Mouse (Mus musculus): Measurements from ENCODE around the gene Ell. TPM values are rescaled to one million over a fixed set of nuclear protein-coding genes. Genes with fewer than 3 reads are reported as not detected.

Ell gene
- polyA plus RNA-seq, 1 experiment = 16.1 TPM

DNA sequence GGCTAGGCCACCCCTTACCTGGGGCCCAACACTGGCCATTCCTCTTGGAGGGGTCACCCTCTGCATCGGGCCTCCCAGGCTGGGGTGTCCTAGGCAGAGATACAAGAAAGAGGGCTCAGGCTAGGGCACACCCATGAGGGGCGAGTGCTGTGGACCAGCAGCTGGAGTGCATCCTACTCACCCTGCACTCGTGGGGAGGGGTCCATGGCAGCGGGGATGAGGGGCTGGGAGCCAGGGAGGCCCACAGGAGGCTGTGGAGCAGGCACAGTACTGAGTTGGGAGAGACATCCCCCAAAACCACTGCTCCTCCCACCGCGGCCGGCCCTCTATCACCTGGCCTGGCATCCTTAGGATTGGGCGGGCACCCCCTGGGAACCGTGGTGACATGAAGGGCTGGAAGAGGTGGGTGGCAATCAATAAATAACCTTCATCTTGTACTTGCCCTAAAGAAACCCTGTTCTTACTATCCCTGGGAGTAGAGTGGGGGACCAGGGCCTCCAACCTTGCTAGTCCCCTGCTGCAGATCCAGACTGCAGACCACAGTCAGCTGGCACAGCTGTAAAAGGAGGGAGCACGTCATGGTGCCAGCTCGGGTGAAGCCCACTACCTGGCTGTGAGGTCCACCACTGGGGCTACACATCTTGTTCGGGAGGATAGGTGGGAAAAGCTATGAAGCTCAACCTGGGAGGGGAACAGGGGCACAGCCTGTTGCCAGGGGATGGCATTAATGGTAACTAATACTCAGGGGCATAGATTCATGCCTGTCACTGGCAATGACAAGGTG lies 60.4 kb downstream of the Ell start:
- no peak overlapping the region for H3K27ac ChIP-seq (ENCODE audit: insufficient read depth, low read length)
- peaks cover 5% of the 10 kb centered on the region; the same call in 1 of the 2 replicates for H3K4me1 ChIP-seq (ENCODE audit: control insufficient read depth, insufficient read depth, low read length)
- TF ChIP-seq POLR2A (IDR thresholded peaks at IDR 0.05; ENCODE audit: low read depth, low read length) (no peak), CTCF (IDR thresholded peaks at IDR 0.05; ENCODE audit: borderline replicate concordance, insufficient read depth, low read length) (no peak)
- no peak overlapping the region for H3K4me3 ChIP-seq (ENCODE audit: insufficient read depth, low read length)

DNA sequence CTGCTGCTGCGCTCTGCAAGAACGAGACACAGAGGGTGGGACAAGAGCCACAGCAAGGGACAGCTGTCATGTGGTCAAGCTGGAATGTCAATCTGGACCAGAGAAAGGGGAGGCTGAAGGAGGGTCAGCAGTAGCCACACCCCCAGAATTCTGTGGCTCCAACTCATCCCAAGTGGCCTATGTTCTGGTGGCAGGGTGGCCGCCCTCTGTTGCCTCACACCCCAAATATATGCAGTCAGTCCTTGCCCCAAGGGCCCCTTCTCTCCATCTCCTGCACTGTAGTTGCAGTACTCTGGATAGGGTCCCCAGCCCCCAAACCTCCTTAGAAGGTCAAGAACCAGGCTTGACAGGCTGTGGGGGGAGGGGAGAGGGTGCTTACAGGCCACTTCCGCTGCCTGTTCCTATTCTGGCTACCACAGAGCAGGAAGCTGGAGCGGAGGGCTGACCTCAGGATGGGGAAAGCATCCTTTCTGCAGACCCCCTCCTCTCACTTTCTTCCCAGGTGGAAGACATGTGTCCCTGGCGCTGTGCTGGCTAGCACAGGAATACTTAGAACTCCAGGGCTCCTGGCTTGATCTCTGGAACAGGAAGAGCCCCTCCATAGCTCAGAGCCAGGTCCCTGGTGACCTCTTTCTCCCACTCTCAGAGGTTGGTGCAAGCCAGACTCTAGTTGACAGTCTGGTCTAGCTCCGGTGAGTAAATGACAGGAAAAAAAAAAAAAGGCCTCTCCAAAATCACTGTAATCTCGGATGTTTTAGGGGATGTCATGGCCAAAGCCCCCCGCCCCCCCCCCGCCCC lies 61.4 kb downstream of the Ell start:
- Histone ChIP-seq H3K4me3 (ENCODE audit: insufficient read depth, low read length) (no peak overlapping the region), H3K27ac (ENCODE audit: insufficient read depth, low read length) (no peak overlapping the region), H3K4me1 (ENCODE audit: control insufficient read depth, insufficient read depth, low read length) (peaks cover 5% of the 10 kb centered on the region; the same call in 1 of the 2 replicates)
- TF ChIP-seq POLR2A (IDR thresholded peaks at IDR 0.05; ENCODE audit: low read depth, low read length) (no peak), CTCF (IDR thresholded peaks at IDR 0.05; ENCODE audit: borderline replicate concordance, insufficient read depth, low read length) (no peak)

DNA sequence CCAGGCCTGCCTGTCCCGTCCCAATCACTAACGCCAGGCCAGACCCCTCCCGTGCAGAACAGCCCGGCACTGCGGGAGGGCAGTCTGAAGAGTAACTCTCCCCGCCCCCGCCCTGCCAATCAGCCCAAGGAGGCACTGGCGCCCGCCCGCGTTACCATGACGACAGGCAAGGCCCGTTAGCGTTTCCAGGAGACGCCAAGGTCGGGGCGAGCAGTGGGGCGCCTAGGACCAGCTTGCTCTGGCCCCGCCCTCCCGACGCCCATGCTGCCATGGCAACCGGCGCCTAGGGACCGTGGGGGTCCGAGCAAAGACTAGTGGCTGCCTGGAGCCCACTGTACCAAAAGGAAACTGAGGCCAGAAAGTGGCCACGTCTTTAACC lies 62.0 kb downstream of the Ell start:
- Histone ChIP-seq H3K27ac (ENCODE audit: insufficient read depth, low read length) (no peak overlapping the region), H3K4me1 (ENCODE audit: control insufficient read depth, insufficient read depth, low read length) (peaks cover 5% of the 10 kb centered on the region; the same call in 1 of the 2 replicates), H3K4me3 (ENCODE audit: insufficient read depth, low read length) (no peak overlapping the region)
- TF ChIP-seq POLR2A (IDR thresholded peaks at IDR 0.05; ENCODE audit: low read depth, low read length) (no peak), CTCF (IDR thresholded peaks at IDR 0.05; ENCODE audit: borderline replicate concordance, insufficient read depth, low read length) (no peak)

DNA sequence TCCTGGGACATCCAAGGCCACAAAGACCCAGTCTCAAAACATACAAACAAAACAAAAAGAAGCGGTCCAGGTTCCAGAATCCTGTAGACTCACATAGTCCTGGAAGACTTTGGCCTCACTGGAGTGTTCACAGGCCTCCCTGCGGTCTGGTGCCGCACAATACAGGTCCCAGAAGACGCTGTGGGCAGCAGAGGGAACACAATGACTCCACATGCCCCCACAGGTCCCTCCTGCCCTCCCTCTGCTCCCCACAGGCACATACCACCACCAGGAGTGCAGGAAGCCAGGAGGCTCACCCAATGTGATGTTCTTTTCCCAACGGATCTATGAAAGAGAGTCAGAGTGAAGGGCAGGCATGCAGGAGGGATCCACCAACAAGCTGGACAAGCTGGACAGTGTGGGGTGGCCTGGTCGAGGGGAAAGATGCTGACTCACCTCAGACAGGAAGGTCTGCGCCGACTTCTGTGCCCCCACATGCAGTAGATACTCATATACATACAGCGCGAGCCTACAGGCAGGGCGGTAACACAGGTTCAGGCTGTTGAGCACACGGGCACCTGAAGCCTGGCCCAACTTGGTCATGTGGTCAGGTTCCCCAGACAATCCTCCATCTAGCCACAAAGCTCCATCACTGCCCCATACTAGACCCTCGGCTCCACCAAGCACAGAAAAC lies 63.0 kb downstream of the Ell start:
- Histone ChIP-seq H3K4me1 (ENCODE audit: control insufficient read depth, insufficient read depth, low read length) (peaks cover 5% of the 10 kb centered on the region; the same call in 1 of the 2 replicates), H3K4me3 (ENCODE audit: insufficient read depth, low read length) (no peak overlapping the region), H3K27ac (ENCODE audit: insufficient read depth, low read length) (no peak overlapping the region)
- TF ChIP-seq CTCF (IDR thresholded peaks at IDR 0.05; ENCODE audit: borderline replicate concordance, insufficient read depth, low read length) (no peak), POLR2A (IDR thresholded peaks at IDR 0.05; ENCODE audit: low read depth, low read length) (no peak)

DNA sequence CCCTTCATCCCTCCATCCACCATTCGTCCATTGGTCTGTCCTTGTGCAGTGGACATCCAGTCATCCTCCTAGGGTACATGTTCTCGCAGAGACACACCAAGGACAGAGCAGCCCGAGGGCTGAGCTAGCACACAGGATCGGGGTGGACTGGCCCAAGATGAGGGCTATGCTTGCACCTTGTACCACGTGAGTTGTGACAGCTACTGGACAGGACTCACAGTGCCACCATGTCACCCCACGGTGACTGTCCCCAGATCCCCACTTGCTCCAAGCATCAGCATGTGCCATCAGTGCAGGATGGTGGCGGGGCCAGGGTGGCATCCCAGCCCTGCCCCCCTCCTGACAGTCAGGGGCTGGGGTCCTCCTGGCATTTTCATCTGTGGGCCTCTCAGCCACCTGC lies 65.3 kb downstream of the Ell start:
- Histone ChIP-seq H3K4me3 (ENCODE audit: insufficient read depth, low read length) (no peak overlapping the region), H3K27ac (ENCODE audit: insufficient read depth, low read length) (no peak overlapping the region), H3K4me1 (ENCODE audit: control insufficient read depth, insufficient read depth, low read length) (peaks cover 8% of the 10 kb centered on the region)
- TF ChIP-seq POLR2A (IDR thresholded peaks at IDR 0.05; ENCODE audit: low read depth, low read length) = no peak

DNA sequence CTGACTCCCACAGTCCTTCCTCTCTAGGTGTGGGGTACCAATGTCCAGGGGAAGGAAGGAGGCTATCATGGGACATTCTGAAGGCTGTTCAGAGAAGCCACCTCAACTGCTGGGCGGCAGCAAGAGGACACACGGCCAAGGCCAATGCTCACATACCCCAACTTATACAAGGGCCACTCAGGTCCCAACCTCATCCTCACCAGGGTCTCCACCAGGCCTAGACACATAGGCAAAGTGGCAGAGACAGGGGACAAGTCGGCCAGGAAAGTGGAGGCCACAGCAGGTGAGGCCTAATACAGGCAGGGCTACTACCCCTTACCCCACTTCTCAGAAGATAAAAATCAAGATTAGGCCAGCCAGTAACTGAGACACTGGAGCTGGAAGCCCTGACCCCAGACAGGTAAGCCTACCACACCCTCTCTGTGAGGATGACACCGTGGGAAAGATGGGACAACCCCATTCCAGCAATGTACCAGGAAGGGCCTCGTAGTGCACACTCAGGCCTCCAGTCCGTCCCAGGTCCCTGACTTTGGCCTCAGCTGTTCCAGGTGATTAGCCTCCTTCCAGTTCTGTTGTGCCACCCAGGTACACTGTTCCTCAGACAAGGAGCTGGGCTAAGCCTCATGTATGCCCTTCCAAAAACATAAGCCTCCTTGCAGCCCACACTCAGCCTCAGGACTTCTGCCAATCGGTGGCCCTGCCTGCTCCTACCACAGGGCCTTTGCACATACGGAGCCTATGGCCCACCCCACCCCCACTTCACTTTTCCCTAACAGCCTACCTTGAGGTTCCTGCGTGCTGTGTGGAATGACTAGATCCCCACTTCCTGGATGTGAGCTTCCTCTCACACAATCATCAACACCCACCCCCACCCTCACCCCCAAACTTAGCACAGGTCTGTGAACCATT lies 66.9 kb downstream of the Ell start:
- no peak overlapping the region for H3K4me3 ChIP-seq (ENCODE audit: insufficient read depth, low read length)
- peaks cover 5% of the 10 kb centered on the region for H3K4me1 ChIP-seq (ENCODE audit: control insufficient read depth, insufficient read depth, low read length)

DNA sequence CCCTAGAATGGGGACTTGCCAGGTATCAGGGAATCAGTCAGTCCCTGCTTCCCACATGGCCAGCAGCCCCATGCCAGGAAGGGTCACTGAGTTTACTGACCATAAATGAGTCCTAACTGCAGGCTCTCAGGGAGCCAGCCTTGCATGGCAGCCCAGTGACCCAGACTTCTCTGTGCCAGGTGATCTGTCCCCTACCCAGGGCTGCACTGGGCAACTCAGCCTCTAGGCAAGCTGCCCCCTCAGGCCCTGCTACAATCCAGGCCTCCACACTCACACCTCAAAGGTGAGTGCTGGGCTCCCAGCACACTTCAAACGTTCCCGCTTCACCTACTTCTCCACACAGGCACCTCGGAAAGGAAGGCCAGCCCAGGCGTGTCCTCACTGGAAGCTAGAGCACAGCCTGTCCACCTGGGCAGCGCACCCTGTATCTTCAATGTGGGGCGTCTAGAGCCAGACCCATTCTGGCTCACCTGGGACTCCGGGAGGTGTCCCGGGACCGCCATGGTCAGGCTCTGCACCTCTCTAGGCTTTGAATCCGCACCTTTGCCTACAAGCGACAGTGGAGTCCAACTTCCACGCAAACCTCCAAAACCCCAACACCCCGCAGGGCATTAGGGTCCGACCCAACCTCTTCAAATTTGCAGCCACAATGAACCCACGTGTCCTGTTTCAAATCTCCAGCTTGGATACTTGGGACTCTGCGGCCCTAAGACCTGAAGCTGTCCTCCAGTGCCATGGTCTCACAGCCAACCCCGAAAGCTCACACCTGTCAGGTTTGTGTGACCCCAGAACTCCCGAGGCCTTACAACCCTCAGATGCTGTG lies 67.7 kb downstream of the Ell start:
- Histone ChIP-seq H3K27ac (ENCODE audit: insufficient read depth, low read length) (no peak overlapping the region), H3K4me3 (ENCODE audit: insufficient read depth, low read length) (peak overlapping the region; percentile 77), H3K4me1 (ENCODE audit: control insufficient read depth, insufficient read depth, low read length) (peaks cover 5% of the 10 kb centered on the region)
- no peak for TF ChIP-seq POLR2A (IDR thresholded peaks at IDR 0.05; ENCODE audit: low read depth, low read length)
- no peak for TF ChIP-seq CTCF (IDR thresholded peaks at IDR 0.05; ENCODE audit: borderline replicate concordance, insufficient read depth, low read length)

More for the DNA sequence above, 66.9 kb downstream of the Ell start:
- TF ChIP-seq POLR2A (IDR thresholded peaks at IDR 0.05; ENCODE audit: low read depth, low read length) (no peak), CTCF (IDR thresholded peaks at IDR 0.05; ENCODE audit: borderline replicate concordance, insufficient read depth, low read length) (no peak)
- no peak overlapping the region for H3K27ac ChIP-seq (ENCODE audit: insufficient read depth, low read length)

DNA sequence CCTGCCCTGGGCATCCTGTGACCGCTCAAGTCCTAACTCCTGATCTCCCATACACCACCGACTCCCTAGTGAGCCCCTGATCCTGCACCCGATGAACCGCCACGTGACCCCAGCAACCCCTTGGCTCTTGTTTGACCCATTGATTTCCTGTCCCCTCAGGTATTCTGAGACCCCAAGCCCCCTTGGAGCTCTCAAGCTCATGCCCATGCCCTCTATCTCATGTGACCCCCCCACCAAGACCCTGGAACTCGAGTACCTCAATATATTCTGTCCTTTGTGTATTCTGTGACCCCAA lies 68.3 kb downstream of the Ell start:
- H3K4me3 ChIP-seq (ENCODE audit: insufficient read depth, low read length) = peak overlapping the region; percentile 77
- TF ChIP-seq CTCF (IDR thresholded peaks at IDR 0.05; ENCODE audit: borderline replicate concordance, insufficient read depth, low read length) (no peak), POLR2A (IDR thresholded peaks at IDR 0.05; ENCODE audit: low read depth, low read length) (no peak)
- no peak overlapping the region for H3K27ac ChIP-seq (ENCODE audit: insufficient read depth, low read length)
- H3K4me1 ChIP-seq (ENCODE audit: control insufficient read depth, insufficient read depth, low read length) = peaks cover 5% of the 10 kb centered on the region

Data from embryonic fibroblast, embryonic 13.5 days (primary cell).